Mouse (Mus musculus): ENCODE measurements around the gene Pax9.

DNA sequence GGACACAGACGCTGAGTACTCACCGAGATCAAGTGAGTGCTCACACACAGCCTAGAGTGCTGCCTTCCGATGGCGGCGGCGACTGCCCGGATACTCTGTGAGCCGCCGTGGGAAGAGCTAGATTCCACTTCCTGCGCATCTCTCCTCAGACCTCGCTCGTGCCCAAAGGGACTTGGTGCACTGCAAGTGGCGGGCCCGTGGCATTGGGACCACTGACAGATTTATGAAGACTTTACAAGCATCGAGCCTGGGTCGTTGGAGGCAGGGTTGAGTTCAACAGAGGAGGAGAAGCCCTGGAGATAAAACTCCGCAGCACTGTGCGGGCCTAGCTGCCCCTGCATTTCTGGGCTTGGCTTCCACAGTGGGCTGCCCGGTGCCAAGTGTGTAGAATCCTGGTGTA, 969 bp downstream of the Pax9 start:
- TF ChIP-seq POLR2A (IDR thresholded peaks at IDR 0.05; ENCODE audit: borderline replicate concordance, extremely low read depth, low read depth, low read length): no peak
- no peak for TF ChIP-seq CTCF (IDR thresholded peaks at IDR 0.05; ENCODE audit: insufficient read depth, low read length)

Measured in lung, adult 2 months (tissue).